Mouse (Mus musculus): Measurements from ENCODE around the gene Lrmda.
A peak's percentile ranks its signal among the peaks of the same experiment; 100 is the strongest.

Lrmda gene

GRCm38 (mm10) chr14:22509747-22510530, 490.4 kb downstream of the Lrmda start:
- no peak for DNase-seq (ENCODE audit: low spot score)

GRCm38 (mm10) chr14:22510531-22510785, 490.9 kb downstream of the Lrmda start:
- DNase-seq (ENCODE audit: low spot score): no peak

GRCm38 (mm10) chr14:22514362-22515084, 495.0 kb downstream of the Lrmda start:
- peak; percentile 84 for DNase-seq (ENCODE audit: low spot score)

DNA sequence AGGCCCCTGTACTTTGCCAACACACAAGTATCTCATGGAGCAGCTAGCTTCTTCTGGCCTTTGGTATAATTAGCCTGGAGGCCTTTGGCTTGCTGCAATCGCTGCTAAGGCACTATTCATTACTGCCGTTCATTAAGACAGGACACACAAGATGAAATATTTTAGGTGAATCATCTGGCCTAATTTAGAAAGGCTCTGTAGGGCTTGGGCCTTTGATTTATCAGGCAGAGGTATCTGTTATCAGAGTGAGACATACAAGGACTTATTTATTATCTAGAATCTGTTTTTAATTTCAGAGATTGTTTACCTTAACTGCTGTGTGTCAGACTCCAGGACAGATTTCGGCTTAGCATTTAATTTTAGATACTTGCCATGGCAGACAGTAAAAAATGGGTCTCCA, 511.2 kb downstream of the Lrmda start:
- DNase-seq (ENCODE audit: low spot score): no peak

- no peak for DNase-seq (ENCODE audit: low spot score)
Observed at GRCm38 (mm10) chr14:22533501-22533900, 514.0 kb downstream of the Lrmda start.

DNA sequence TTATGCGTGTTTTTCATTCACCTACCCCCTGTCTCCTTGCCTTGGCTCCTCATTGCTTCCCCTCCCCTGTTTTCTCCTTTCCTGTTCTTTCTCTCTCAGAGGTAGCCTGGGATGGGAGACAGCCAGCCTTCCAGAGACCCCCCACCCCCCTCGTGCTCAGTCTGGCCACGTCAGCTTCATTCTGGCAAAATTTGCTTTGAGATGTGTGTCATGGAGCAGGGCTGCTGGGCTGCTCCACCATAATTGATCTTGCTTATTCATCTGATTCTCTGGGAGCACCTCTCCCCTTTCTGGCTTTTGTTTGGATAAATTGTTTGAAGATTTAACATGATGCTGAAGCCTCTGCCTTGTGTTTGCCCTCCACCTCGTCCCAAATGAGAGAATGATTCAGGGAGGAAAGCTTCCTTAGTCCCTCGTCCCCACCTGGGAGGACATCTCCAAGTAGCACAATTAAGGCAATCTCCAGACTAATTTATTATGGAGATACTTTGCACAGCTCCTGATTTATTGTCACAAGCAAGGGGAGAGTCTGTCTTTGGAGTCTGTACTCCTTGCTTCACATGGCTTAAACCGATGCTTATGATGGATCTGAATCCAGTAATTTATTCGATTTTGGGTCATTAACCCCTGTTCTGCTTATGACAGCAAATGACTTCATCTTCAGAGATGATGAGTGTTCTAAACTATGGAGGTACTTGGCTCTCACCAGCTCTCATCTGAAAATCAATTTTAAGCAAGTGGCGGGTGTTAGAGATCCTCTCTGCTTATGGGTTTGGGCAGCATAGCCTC, 526.6 kb downstream of the Lrmda start:
- no peak for DNase-seq (ENCODE audit: low spot score)

DNA sequence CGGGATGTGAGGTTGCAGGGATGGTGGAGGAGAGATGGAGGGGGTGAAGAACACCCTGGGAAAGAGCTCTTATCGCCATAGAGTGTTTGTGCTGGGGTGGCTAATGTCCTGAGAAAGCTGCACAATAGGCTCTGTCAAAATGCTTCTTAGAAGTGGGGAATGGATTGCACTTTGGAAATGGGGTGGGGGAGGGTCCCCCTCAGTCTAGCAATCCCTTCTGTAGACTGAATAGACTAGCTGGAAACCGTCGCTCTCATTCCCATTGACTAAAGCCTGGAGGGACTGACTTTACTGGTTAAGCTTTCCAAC, 527.1 kb downstream of the Lrmda start:
- DNase-seq (ENCODE audit: low spot score): no peak

DNA sequence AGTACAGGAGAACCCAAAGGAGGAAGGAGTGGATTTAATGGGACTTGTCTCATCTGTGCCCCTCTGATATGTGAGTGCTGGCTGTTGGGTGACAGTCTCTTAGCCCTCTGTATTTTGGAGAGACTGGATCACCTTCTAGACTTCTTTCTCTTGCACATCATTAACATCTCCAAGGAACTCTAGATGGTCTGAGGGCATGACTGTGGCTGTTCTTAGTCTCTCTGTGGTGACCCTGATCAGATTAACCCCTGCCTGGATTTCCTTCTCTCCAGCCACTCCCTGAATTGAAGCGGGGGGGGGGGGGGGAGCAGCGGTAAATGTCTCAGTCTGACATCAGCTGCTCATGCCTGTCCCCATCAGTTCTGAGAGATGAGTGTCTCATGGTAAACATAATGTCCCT, 528.8 kb downstream of the Lrmda start:
- no peak for DNase-seq (ENCODE audit: low spot score)

- DNase-seq (ENCODE audit: low spot score): no peak
Observed at GRCm38 (mm10) chr14:22549166-22549565, 529.7 kb downstream of the Lrmda start.

GRCm38 (mm10) chr14:22552358-22552757, 532.8 kb downstream of the Lrmda start:
- DNase-seq (ENCODE audit: low spot score): no peak

GRCm38 (mm10) chr14:22552841-22553240, 533.3 kb downstream of the Lrmda start:
- DNase-seq (ENCODE audit: low spot score): no peak

GRCm38 (mm10) chr14:22553717-22554116, 534.2 kb downstream of the Lrmda start:
- DNase-seq (ENCODE audit: low spot score): no peak

DNA sequence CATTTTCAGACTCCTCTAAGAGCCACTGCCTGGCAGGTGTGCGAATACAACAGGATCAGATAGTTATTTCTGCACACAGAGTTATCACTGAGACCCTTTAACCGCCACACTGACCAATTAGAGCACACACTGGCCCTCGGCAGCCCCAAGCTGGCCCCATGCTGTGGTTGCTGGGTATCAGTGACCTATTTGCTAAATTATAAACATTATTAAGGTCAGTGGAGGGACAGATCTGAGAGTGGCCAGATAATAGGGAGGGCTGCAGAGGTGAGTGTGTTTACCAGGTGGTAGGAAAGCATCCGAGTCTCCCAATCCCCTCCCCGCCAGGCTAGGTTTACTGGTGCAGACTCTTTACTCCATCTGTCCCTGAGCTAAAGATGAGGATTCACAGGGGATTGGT, 553.0 kb downstream of the Lrmda start:
- DNase-seq (ENCODE audit: low spot score): no peak

- no peak for DNase-seq (ENCODE audit: low spot score)
Observed at GRCm38 (mm10) chr14:22573585-22573984, 554.1 kb downstream of the Lrmda start.

DNA sequence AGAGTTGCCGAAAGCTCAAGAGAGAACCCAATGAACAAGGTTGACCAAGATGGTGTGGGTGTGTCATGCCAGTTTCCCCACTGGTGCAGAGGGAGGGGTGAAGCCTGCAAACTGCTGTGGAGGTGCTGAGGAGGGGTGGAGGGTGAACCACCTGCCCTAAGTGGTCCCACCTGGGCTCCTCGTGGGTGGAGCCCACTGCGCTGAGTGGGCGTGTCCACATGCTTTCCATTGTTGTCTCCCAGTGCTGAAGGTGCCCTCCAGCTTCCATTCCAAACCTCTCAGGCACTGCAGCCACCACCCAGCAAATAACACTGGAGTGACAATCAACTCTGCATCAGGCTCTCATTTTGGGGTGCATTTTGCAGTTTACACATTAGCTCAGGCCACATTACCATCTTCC, 554.5 kb downstream of the Lrmda start:
- DNase-seq (ENCODE audit: low spot score): no peak

DNA sequence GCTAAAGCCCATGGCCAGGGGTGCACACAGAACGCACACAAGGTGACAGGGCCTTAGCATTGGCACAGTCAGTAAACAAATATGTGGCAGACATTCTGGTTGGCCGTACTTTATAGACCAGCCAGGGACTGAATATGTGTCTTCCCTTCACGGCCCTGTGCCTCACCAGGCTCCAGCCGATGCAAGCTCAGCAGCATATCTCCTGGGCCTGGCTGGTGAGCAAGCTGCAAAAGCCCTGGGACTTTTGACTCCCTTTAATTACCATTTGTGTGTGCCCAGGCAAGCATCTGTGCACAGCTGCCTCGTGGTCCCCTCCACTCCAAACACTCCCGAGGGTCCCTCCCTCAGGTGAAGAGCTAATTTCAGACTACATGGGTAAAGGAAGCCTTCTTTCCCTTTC, 556.9 kb downstream of the Lrmda start:
- DNase-seq (ENCODE audit: low spot score): no peak

DNA sequence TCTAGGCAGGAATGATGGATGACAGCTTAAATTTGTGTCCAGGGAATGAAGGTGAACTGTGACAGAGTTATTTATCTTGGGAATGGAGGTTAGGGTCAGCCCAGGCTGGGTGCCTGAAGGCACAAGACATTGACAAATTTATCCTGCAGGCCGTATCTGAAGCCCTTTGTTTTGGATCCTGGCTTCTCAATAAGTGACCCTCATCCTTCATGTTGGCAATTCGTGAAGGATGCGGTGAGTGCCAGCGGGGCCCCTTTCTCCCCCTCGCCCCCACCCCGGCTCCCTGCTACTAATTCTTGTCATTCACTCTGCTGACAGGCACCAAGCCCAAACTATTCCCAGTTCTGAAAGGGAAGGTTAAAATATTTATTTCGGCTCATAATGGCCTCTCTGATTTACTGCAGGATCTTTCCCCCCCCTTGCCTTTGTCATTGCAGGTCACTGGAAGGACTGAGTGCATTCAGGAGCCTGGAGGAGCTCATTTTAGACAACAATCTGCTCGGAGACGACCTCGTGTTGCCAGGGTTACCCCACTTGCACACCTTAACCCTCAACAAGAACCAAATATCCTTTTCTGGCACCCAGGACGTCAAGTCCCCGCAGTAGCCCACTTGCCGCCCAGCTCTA, 558.0 kb downstream of the Lrmda start:
- DNase-seq (ENCODE audit: low spot score): peak; percentile 17

DNA sequence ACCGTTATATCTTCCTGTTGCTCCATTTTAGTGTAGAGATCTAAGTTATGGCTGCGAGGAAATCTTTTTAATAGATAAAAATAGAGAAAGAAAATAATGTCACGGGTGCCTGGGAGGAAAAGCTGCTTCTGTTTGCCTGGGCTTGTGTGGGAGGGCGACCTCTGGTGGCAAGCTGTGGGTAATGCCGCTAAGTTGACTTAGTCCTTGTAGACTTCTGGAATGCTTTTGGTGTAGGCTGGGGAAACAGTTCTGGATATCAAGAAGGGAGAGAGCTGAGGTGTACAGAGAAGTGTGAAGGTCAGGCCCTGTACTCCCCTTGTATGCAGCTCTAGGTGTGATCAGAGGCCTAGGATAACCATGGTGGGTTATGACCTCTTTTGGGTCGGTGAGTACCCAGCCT, 558.7 kb downstream of the Lrmda start:
- DNase-seq (ENCODE audit: low spot score): peak; percentile 80

GRCm38 (mm10) chr14:22578986-22579385, 559.5 kb downstream of the Lrmda start:
- no peak for DNase-seq (ENCODE audit: low spot score)

GRCm38 (mm10) chr14:22582065-22582464, 562.6 kb downstream of the Lrmda start:
- no peak for DNase-seq (ENCODE audit: low spot score)

DNA sequence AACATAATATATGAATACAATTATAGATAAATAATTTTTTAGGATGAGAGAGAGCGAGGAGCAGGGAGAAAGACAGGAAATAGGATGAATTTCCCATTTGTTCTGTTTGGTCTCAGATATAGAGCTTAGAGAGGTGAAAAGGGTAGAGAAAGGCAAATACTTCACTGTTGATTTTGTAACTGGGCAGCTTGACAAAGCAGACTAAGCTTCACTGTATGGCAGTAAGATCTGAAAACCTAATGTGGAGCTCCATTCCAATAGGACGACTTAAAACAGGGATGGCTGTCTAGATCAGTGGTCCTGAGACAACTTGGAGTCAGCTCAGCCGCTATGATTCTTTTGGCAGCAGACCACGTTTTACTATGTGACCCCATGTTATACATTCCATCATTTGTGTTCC, 566.8 kb downstream of the Lrmda start:
- DNase-seq (ENCODE audit: low spot score): no peak

DNA sequence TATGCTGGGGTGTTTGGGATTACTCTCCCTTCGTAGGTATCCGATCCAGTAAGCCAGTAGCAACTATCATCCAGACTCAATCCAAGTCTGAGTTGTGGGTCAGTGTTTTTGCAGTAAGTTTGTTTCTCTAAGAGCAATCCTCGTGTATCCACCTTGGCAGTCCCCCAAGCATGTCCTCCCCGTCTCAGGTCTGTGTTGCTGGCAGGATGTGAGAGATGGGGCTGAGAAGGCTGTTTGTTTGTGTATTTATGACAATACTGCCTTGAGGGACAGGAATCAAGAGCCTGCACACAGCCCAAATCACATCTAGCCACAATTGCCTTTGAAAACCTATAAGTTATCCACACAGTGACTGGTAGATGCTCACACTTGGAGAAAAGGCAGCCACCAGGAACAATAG, 567.3 kb downstream of the Lrmda start:
- DNase-seq (ENCODE audit: low spot score): no peak
